Mouse (Mus musculus): ENCODE measurements around the gene Rims4. TPM values are rescaled to one million over a fixed set of nuclear protein-coding genes. Genes with fewer than 3 reads are reported as not detected.
A peak's percentile ranks its signal among the peaks of the same experiment; 100 is the strongest.

Rims4 gene
- 5.6 and 13.4 TPM in 2 replicates for polyA plus RNA-seq (2012; rRNA removed)

DNA sequence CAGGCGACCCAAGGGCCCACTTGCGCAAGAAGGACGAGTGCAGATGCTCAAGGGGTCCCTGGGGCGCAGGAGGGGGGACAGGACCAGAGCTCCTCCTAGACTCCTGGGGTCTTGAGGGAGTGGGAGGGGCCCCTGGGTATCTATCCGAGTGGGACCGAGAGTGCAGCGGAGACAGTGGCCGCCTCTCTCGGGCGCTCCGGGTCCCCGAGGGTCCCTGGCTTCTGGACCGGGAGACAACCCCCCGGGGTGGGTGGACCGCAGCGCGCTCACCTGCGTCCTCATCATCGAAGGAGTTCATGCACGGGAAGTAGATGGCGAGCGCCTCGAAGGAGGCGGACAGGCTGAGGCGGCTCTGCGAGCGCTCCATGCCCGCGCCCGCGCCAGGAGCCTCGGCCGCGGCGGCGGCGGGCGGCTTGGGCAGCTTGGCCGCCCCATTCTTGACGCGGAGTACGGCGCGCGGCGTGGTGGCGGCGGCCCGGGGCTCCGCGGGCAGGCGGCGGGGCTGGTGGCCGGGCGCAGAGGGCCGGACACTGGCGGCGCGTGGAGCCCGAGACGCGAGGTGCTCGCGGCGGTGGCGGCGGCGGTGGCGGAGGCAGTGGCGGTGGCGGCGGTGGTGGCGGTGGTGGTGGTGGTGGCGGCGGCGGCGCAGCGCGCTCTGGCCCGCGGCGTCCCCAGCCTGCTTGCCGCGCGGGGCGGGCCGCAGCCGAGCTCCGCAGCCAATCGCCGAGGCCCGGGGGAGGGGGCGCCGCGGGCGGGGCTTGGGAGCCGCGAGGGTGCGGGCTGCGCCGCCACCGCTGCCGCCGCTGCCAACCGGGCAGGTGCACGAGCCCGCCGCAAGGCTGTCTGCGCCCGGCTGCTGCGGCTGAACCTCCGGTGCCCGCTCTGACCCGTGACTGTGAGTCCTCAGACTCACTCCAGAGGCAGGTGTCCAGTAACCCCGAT is at the start of gene Rims4:
Rims4 (minus strand) TSS at position 367 of the 942 bp plus-strand sequence.
- peak; percentile 85 for DNase-seq (ENCODE audit: low read depth)
- no peak for TF ChIP-seq CTCF (IDR thresholded peaks at IDR 0.05; ENCODE audit: borderline replicate concordance, extremely low read depth, insufficient read depth, insufficient read length)
- no peak for TF ChIP-seq POLR2A (IDR thresholded peaks at IDR 0.05; ENCODE audit: borderline replicate concordance, extremely low read depth, insufficient read depth, insufficient read length, poor library complexity, severe bottlenecking)

DNA sequence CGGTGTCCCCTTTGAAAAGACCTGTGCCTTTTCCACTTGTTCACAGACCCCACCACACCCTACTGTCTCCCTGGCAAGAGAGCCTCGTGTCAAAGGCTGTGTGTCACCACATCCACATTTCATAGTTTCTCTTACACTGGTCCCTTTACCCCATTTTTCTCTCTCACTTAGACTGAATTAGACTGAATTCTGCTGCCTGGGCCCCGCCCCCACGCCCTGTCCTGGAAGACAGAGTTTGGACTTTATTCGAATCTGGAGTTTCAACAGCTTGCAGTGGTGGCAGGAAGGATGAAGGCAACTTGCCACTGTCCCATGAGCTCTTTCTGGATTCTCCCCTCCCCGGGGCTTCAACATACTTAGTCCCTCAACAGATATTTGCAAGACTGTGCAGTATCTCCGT is 47.2 kb upstream of the Rims4 start:
- TF ChIP-seq CTCF (IDR thresholded peaks at IDR 0.05; ENCODE audit: borderline replicate concordance, extremely low read depth, insufficient read depth, insufficient read length), result no peak
- no peak for TF ChIP-seq POLR2A (IDR thresholded peaks at IDR 0.05; ENCODE audit: borderline replicate concordance, extremely low read depth, insufficient read depth, insufficient read length, poor library complexity, severe bottlenecking)
- DNase-seq (ENCODE audit: low read depth), result no peak

DNA sequence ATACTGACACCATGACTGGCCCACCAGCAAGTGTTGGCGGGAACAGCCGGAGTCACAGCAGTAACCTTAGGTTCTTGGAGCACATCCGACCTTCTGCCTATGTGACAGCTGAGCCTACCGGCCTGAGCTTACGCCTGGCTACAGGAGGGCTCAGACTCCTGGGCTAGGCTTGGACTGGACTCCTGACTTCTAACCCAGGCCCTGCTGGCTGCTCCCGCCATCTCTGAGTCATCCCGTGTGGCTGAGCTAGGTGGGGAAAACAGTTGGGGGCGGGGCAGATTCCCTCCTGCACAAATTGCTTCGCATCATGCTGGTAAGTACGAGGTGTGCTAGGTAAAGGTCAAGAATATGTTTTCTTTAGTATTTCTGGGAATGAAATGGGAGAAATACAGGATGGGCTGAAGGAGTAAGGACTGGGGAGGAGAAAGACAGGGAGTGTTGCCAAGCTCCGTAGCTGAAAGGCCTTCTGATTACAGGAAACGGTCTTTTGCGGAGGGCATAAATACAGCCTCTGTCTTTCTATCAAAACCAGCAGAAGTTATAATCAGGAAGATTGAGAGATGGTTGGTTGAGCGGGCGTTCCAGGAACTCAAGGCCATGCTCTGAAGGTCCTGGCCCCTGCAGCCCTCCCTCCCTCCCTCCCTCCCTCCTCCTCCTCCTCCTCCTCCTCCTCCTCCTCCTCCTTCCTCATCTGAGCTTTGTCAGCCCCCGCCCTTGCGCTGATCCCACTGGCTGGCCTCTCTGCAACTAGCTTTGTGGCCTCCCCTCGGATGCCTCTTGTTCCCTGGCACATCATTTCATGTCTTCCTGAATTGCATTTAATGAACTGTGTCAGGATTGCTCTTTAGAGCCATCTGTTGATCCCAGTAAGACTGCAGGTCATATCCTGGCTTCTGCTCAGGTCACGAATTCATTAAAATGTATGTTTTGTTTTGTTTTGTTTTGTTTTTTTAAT is 46.4 kb upstream of the Rims4 start:
- no peak for TF ChIP-seq CTCF (IDR thresholded peaks at IDR 0.05; ENCODE audit: borderline replicate concordance, extremely low read depth, insufficient read depth, insufficient read length)
- no peak for TF ChIP-seq POLR2A (IDR thresholded peaks at IDR 0.05; ENCODE audit: borderline replicate concordance, extremely low read depth, insufficient read depth, insufficient read length, poor library complexity, severe bottlenecking)
- DNase-seq (ENCODE audit: low read depth), result no peak

DNA sequence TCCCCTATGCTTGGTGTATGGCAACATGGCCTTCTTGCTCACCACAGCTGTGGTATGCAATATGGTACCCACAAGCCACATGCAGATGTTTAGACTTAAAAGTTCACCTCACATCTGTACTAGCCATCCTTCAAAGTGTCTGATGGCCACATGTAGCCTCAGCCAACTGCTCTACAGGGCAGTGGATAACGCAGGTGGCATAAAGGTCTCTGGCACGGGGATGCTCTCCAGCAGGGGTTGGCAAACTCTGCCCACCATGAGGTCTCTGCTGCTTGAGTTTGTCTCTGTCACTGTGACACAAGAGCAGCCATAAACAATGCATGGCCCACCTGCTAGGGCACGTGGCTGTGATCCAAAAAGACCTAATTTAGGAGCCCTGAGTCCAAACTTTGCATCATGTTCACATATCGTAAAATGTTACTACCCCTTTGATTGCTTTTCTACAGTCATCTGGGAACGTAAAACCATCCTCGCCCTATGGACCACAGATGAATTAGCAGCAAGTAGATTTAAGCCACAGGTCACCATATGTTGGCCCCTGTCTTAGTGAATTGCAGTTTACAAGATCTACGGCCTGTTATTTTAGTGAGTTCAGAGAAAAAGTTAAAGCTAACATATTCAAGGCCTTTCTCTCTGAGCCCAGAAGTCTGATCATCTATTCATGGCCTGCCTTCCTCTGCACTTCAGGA is 35.3 kb upstream of the Rims4 start:
- DNase-seq (ENCODE audit: low read depth), result no peak
- TF ChIP-seq POLR2A (IDR thresholded peaks at IDR 0.05; ENCODE audit: borderline replicate concordance, extremely low read depth, insufficient read depth, insufficient read length, poor library complexity, severe bottlenecking) (no peak), CTCF (IDR thresholded peaks at IDR 0.05; ENCODE audit: borderline replicate concordance, extremely low read depth, insufficient read depth, insufficient read length) (no peak)

DNA sequence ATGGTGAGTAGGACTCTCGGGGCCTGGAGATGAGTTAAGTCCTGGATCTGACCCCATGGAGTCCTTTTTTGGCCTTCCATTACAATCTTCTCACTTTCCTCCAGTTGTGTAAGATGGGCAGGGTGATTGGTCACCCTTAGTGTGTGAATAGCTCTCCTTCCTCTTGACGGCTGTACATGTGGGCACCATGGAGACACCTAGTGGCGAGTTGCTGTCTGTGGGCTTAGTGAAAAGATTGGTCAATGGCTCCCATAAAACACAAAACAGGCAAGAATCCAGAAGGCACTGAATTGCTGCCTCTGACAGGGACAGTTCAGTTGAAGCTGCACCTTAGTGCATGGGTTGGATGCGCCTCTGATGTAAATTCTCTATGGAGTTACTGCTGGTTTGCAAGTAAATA is 33.3 kb upstream of the Rims4 start:
- peak; percentile 86 for DNase-seq (ENCODE audit: low read depth)
- TF ChIP-seq CTCF (IDR thresholded peaks at IDR 0.05; ENCODE audit: borderline replicate concordance, extremely low read depth, insufficient read depth, insufficient read length), result peak; percentile 89
- no peak for TF ChIP-seq POLR2A (IDR thresholded peaks at IDR 0.05; ENCODE audit: borderline replicate concordance, extremely low read depth, insufficient read depth, insufficient read length, poor library complexity, severe bottlenecking)

DNA sequence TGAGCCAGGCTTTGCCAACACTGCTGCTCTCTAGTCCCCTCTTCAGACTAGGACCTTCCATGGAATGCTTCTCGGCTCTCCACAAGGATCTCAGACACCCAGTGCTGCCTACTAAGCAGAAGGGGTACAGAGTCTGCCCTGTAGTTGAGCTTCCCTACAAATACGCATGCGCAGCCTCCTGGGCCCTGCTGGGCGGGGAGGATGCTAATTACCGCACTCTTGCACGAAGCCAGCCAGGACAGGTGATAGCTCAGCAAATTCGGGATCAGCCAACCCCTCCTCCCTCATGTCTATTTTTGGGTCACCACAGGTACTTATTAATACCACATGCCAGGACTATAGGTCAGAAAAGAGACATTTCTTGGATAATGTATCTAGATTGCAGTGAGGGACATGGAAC is 29.5 kb upstream of the Rims4 start:
- DNase-seq (ENCODE audit: low read depth), result no peak
- TF ChIP-seq CTCF (IDR thresholded peaks at IDR 0.05; ENCODE audit: borderline replicate concordance, extremely low read depth, insufficient read depth, insufficient read length) (no peak), POLR2A (IDR thresholded peaks at IDR 0.05; ENCODE audit: borderline replicate concordance, extremely low read depth, insufficient read depth, insufficient read length, poor library complexity, severe bottlenecking) (no peak)

DNA sequence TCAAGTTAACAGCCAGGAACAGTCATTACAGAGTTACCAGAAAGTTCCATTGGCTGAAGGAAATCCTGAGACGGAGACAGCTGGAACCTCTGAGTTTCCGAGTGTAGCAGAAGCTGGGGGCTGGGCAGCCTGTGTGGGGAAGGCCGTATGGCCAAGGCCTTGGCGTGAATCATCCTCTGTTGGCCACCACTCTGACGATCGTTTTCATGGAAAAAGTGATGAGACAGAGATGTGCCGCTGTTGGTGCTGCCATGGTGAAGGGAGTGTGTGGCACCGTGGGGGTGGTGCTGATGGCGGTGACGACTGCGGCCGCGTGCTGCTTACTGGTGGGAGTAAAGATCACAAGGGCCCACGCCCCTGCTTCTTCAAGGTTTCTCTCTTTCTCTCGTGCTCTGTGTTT is 27.7 kb upstream of the Rims4 start:
- no peak for DNase-seq (ENCODE audit: low read depth)
- TF ChIP-seq CTCF (IDR thresholded peaks at IDR 0.05; ENCODE audit: borderline replicate concordance, extremely low read depth, insufficient read depth, insufficient read length) (no peak), POLR2A (IDR thresholded peaks at IDR 0.05; ENCODE audit: borderline replicate concordance, extremely low read depth, insufficient read depth, insufficient read length, poor library complexity, severe bottlenecking) (no peak)

DNA sequence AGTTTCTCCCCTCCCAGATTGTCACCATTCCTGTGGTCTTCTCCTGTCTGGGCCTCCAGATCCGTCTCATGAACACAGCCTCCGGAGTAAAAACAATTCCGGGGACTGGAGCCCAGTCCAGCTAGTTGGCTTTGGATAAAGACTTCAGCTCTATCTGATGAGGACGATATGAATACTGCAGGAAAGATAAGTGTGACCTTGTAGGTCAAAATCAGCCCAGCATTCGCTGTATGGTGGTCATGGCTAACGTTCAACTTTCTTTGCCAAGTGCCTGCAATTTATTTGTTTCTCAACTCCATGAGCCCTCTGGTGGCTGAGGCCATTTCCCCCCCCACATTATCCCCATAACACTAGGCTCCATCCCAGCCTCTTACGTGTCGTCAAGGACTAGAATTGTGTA is 26.0 kb upstream of the Rims4 start:
- no peak for TF ChIP-seq CTCF (IDR thresholded peaks at IDR 0.05; ENCODE audit: borderline replicate concordance, extremely low read depth, insufficient read depth, insufficient read length)
- TF ChIP-seq POLR2A (IDR thresholded peaks at IDR 0.05; ENCODE audit: borderline replicate concordance, extremely low read depth, insufficient read depth, insufficient read length, poor library complexity, severe bottlenecking), result no peak
- DNase-seq (ENCODE audit: low read depth), result no peak

DNA sequence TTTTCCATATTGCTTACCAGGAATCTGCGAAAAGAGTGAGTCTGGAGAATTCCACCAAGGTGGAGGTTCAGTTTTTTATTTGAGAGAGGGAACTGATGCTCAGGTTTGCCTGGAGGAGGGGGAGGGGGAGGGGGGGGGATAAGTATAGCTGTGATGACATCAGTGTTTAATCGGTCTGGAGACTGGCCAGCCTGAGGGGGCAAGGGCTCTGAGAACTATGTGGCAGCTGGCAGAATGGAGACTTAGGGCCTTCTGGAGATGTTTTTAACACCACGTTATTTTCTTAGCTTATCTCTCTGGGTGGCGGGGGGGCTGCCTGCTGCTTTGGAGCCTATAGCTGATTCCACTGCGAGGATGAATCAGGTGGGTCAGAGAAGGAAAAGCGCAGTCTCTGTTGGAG is 24.6 kb upstream of the Rims4 start:
- TF ChIP-seq CTCF (IDR thresholded peaks at IDR 0.05; ENCODE audit: borderline replicate concordance, extremely low read depth, insufficient read depth, insufficient read length) (no peak), POLR2A (IDR thresholded peaks at IDR 0.05; ENCODE audit: borderline replicate concordance, extremely low read depth, insufficient read depth, insufficient read length, poor library complexity, severe bottlenecking) (no peak)
- no peak for DNase-seq (ENCODE audit: low read depth)

DNA sequence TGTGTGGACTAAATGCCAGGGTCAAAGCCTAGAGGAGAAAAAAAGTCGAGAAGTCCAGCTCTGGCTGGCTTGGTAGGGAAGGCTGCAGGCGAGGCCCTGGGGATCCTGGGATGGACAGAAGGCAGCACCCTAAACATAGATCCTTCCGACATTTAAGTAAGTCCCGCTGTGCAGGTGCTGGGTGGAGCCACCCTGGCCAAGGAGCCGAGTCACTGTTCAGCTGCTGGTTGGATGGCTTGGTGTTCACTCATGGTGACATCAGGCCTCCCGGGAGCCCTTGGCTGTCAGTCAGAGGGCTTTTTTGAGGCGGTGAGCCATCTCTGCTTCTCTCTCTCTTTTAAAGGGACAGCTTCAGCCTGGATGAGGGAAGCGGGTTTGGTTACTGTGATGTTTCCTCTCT is 21.0 kb upstream of the Rims4 start:
- TF ChIP-seq CTCF (IDR thresholded peaks at IDR 0.05; ENCODE audit: borderline replicate concordance, extremely low read depth, insufficient read depth, insufficient read length) (no peak), POLR2A (IDR thresholded peaks at IDR 0.05; ENCODE audit: borderline replicate concordance, extremely low read depth, insufficient read depth, insufficient read length, poor library complexity, severe bottlenecking) (no peak)
- peak; percentile 60 for DNase-seq (ENCODE audit: low read depth)

Data from brain, embryonic 14.5 days (tissue).